Mouse (Mus musculus) ES-E14 (cell line): ENCODE data around the gene Sypl2. TPM values are rescaled to one million over a fixed set of nuclear protein-coding genes. Genes with fewer than 3 reads are reported as not detected.

Experiments
- DNase-seq: peaks from one replicate; pipeline ENCODE4 v3.0.0-alpha.2; 2013; ENCODE audit warnings: low read depth, low spot score
- H3K27ac ChIP-seq: 2 replicates; pipeline ENCODE4 v1.5.1; 2012; ENCODE audit warnings: low read depth, mild to moderate bottlenecking, low read length, moderate library complexity, mixed read lengths; ENCODE audit not compliant: poor library complexity, insufficient read depth, severe bottlenecking
- H3K36me3 ChIP-seq: 2 replicates; pipeline ENCODE4 v1.6.1; 2012; ENCODE audit warnings: mild to moderate bottlenecking, low read length, moderate library complexity, mixed read lengths; ENCODE audit not compliant: control insufficient read depth, poor library complexity, insufficient read depth, severe bottlenecking
- H3K4me1 ChIP-seq, 2 experiments: fragments of 150-350 bp in 1 of 2; sonication (generic) in 1 of 2; 2 replicates each; pipeline ENCODE4 v1.6.1; 2012; ENCODE audit warnings: low read length in 2 of 2, mild to moderate bottlenecking in 1 of 2, mixed read lengths in 1 of 2; ENCODE audit not compliant: control insufficient read depth in 2 of 2, insufficient read depth in 2 of 2, poor library complexity in 1 of 2
- H3K4me3 ChIP-seq, 2 experiments: fragments of 150-350 bp in 1 of 2; sonication (generic) in 1 of 2; 2 replicates each; pipeline ENCODE4 v1.5.1; 2012; ENCODE audit warnings: low read length in 2 of 2, low read depth in 1 of 2, mild to moderate bottlenecking in 1 of 2, mixed read lengths in 1 of 2; ENCODE audit not compliant: insufficient read depth in 1 of 2, poor library complexity in 1 of 2, severe bottlenecking in 1 of 2
- H3K9ac ChIP-seq: 2 replicates; pipeline ENCODE4 v1.6.1; 2012; ENCODE audit warnings: low read depth, mild to moderate bottlenecking, low read length, mixed read lengths; ENCODE audit not compliant: poor library complexity, insufficient read depth, severe bottlenecking
- H3K9me3 ChIP-seq: fragments of 150-350 bp; sonication (generic); 2 replicates; pipeline ENCODE4 v1.6.1; 2012; ENCODE audit warnings: low read depth, mild to moderate bottlenecking, low read length; ENCODE audit not compliant: control insufficient read depth, insufficient read depth
- CHD2 ChIP-seq: IDR thresholded peaks from 2 replicates; pipeline ENCODE4 v1.6.1; 2014; ENCODE audit warnings: mild to moderate bottlenecking, low read depth, low read length, inconsistent platforms
- HCFC1 ChIP-seq: IDR thresholded peaks from 2 replicates; pipeline ENCODE4 v1.6.1; 2012; ENCODE audit warnings: low read length, inconsistent platforms, borderline replicate concordance; ENCODE audit not compliant: insufficient read depth
- MAFK ChIP-seq: IDR thresholded peaks from 2 replicates; pipeline ENCODE4 v1.6.1; 2014; ENCODE audit warnings: mild to moderate bottlenecking, low read depth, low read length, inconsistent platforms; ENCODE audit not compliant: insufficient read depth
- ZC3H11A ChIP-seq: IDR thresholded peaks from 2 replicates; pipeline ENCODE4 v1.6.1; 2012; ENCODE audit warnings: low read depth, mild to moderate bottlenecking, inconsistent platforms, low read length, borderline replicate concordance
- ZNF384 ChIP-seq: IDR thresholded peaks from 2 replicates; pipeline ENCODE4 v1.6.1; 2012; ENCODE audit warnings: low read depth, low read length, inconsistent platforms
- in situ Hi-C, 2 experiments: fragments of 600-800 bp; cut with MboI; formaldehyde crosslinking; loops; one replicate each; pipeline ENCODE4 v1.15.1; 2025; ENCODE audit warnings: low sequenced_read_pairs in 2 of 2, inconsistent platforms in 1 of 2; ENCODE audit not compliant: unreplicated experiment in 2 of 2
- total RNA-seq: library from RNA; depleted of rRNA; stranded (reverse); fragments of 300-350 nt; gene quantifications from 2 replicates; pipeline ENCODE4 v1.2.3, GENCODE M21; 2012

The Sypl2 gene
- total RNA-seq, 1 experiment = 0.62 TPM

DNA sequence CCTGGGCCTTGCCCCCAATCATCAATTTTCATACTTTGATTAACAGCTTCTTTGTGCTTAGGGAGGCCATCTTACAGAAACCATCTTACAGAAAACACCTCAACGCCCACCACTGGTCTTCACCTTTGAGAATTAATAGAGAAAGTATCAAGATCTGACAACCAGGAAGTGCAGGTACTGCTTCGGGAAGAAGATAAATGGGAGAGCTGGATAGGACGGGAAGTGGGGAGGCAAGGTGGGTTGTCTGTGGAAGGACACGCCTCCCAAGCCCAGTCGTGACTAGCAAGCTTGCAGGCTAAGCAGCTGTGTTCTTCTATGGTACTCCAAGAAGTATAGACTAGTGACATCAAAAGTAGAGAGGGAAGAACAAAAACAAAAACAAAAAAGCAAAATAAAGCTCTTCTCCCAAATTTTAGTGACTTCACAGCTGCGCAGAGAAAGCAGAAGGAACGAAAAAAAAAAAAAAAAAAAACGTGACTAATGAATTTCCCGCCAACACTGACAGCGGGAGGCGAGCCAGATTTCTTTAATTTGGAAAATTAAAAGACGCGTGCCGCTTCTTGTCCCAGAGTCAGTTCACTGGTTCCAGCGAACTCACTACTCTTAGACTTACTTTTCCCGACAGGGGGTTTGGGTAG lies 40.9 kb downstream of the Sypl2 start:
- H3K9me3 ChIP-seq = no peaks in the 10 kb centered on the region
- no peak for DNase-seq
- peak overlapping the region; percentile 90 to 96 for H3K4me3 ChIP-seq
- no peak overlapping the region for H3K27ac ChIP-seq
- TF ChIP-seq ZNF384 = peak; percentile 86
- no peak for TF ChIP-seq CHD2
- TF ChIP-seq MAFK = no peak
- H3K36me3 ChIP-seq = no peaks in the 10 kb centered on the region; the same call in 1 of the 2 replicates
- peak overlapping the region; percentile 92 for H3K9ac ChIP-seq
- in situ Hi-C loops = no loop called here
- peaks cover 3 to 23% of the 10 kb centered on the region in 2 experiments; a peak in 2 of 4 replicates for H3K4me1 ChIP-seq

DNA sequence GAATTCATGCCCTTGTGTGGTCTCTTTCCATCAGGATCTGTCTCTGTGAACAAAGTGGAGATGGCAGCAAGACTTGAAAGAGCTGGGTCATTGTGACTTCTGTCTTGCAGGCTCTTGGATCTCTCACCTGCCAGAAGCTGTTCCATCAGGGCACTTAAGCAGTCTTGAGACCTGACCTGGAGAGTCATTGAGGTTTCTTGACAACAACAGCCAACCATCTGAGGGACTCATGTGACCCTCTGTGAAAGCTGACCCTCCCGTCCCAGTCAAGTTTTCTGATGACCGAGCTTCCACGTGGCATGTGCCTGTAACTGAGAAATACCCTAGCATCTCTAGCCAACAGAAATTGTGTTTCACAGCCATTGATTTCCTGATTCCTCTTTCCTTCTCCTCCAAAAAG lies 41.7 kb downstream of the Sypl2 start:
- H3K4me3 ChIP-seq = no peak overlapping the region
- TF ChIP-seq ZC3H11A = no peak
- no peak for TF ChIP-seq ZNF384
- no peak for TF ChIP-seq CHD2
- TF ChIP-seq MAFK = no peak
- TF ChIP-seq HCFC1 = no peak
- in situ Hi-C loops = no loop called here
- no peak overlapping the region for H3K9ac ChIP-seq
- no peak for DNase-seq
- H3K4me1 ChIP-seq = peaks cover 3 to 21% of the 10 kb centered on the region in 2 experiments; a peak in 2 of 4 replicates
- H3K27ac ChIP-seq = no peak overlapping the region
- no peaks in the 10 kb centered on the region; the same call in 1 of the 2 replicates for H3K36me3 ChIP-seq
- no peaks in the 10 kb centered on the region for H3K9me3 ChIP-seq

DNA sequence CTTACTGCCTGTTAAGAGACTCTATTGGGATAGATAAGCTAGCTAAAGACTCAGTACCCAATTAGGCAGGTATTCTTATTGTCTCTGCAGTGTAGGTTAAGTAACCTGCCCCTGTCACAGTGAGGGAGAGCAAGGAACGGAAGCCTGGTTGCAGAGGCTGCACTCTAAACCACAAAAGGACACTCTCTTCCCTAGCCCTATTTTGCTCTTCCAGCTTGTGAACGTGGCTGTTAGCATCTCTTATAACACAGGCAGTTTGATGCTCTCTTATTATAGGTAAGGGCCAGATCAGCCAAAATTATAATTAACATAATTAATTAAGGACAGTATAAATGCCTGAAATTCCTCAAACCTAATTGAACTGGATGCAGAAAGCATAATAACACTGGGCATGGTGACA lies 45.9 kb downstream of the Sypl2 start:
- TF ChIP-seq ZC3H11A (no peak), MAFK (no peak), CHD2 (no peak), ZNF384 (no peak), HCFC1 (no peak)
- no peak overlapping the region for H3K4me3 ChIP-seq
- H3K36me3 ChIP-seq = no peaks in the 10 kb centered on the region
- in situ Hi-C loops = no loop called here
- no peaks in the 10 kb centered on the region for H3K4me1 ChIP-seq
- no peak for DNase-seq
- H3K9ac ChIP-seq = no peak overlapping the region
- no peak overlapping the region for H3K27ac ChIP-seq
- no peaks in the 10 kb centered on the region for H3K9me3 ChIP-seq

DNA sequence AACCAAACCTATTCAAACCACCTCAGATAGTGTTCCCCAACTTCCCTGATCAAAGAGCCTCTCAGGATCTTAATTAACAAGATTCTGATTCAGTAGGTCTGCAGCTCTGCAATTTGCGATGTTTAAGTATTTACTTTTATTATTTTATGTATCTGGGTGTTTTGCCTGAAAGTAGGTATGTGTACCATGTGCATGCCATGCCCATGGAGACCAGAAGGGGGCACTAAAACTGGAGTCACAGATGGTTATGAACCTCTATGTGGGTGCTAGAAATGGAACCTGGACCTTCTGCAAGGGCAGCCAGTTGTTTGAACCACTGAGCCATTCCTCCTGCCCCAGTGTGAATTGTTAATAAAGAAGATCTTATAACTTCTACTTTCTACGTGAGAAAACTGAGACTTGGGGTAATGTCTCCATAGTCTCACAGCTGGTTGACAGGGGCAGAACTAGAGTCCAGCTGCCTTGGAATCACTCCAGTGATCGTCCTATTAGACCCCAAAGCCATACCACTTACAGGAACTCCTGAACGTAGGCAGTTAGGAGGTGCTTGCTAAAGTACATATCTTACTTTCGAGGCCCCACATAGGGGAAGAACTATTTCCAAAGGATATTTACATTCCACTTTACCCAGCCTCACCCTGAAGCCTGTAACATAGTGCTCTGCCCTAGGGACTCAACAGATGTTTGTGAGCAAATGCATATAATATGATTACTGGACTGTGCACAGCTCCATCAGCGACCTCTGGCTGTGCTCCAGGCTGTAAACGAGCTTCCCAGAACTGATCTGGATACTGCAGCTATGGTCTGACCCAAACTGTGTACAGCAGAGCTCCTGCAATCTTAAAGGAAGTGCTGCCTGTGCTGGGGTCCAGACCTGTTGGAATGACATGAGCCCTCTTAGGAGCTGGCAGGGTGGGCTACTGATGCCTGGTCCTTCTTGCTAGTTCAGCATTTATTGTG lies 47.4 kb downstream of the Sypl2 start:
- in situ Hi-C loops = no loop called here
- H3K27ac ChIP-seq = no peak overlapping the region
- no peak overlapping the region for H3K9ac ChIP-seq
- TF ChIP-seq HCFC1 (no peak), ZC3H11A (no peak), CHD2 (no peak), MAFK (no peak), ZNF384 (no peak)
- no peak overlapping the region for H3K4me3 ChIP-seq
- H3K9me3 ChIP-seq = no peaks in the 10 kb centered on the region
- DNase-seq = no peak
- H3K4me1 ChIP-seq = no peaks in the 10 kb centered on the region
- no peaks in the 10 kb centered on the region for H3K36me3 ChIP-seq
